Mouse (Mus musculus): ENCODE measurements around the gene Slc38a6. TPM values are rescaled to one million over a fixed set of nuclear protein-coding genes. Genes with fewer than 3 reads are reported as not detected.
A peak's percentile ranks its signal among the peaks of the same experiment; 100 is the strongest.

Slc38a6 gene
- polyA plus RNA-seq, 2 experiments, result 13.1 to 37.6 TPM

DNA sequence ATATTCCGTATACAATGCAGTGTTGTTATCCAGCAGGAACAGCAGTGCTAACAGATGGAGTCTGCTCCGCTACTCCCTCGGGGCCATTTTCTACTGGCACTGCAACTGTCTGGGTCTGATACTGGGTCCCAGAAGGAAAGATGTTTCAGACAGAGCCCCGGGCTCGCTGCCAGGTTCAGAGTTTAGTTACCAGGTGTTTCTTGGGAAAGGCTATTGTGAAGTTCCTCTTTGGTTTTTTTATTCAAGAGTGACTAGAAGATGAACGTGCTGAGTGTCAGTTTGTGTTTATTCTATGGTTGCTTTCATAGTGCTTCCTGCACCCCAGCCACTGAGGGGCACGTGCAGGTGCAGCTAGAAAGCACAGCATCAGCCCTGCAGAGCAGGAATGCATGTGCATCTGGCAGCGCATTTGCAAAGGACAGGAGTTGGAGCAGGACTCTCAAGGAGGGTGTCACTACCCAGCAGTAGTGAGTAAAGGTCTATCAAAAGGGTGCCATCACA lies 47.5 kb downstream of the Slc38a6 start:
- DNase-seq (ENCODE audit: low spot score) (peak; percentile 64), ATAC-seq (ENCODE audit: low FRiP score, low read depth) (no peak)
- Histone ChIP-seq H3K9ac (ENCODE audit: low read depth, low read length, severe bottlenecking) (no peak overlapping the region), H3K4me1 (ENCODE audit: control insufficient read depth, insufficient read depth, low read length) (peaks cover 18% of the 10 kb centered on the region), H3K27me3 (ENCODE audit: control insufficient read depth, insufficient read depth, low read length) (peaks cover 7% of the 10 kb centered on the region; the same call in 1 of the 2 replicates), H3K36me3 (ENCODE audit: control insufficient read depth, insufficient read depth, low read length) (no peaks in the 10 kb centered on the region), H3K9me3 (ENCODE audit: control insufficient read depth, low read length) (no peaks in the 10 kb centered on the region), H3K4me3 (replicated peaks; ENCODE audit: low read length) (no peak overlapping the region), H3K27ac (replicated peaks; ENCODE audit: low read depth, low read length) (no peak overlapping the region), H3K4me2 (replicated peaks; ENCODE audit: low read depth, low read length, severe bottlenecking) (no peak overlapping the region)
- 30% methylated on average over 8 of the region's 8 CpGs for WGBS
- no peak for TF ChIP-seq POLR2A (IDR thresholded peaks at IDR 0.05; ENCODE audit: borderline replicate concordance, extremely low read depth, insufficient read depth, insufficient read length)

DNA sequence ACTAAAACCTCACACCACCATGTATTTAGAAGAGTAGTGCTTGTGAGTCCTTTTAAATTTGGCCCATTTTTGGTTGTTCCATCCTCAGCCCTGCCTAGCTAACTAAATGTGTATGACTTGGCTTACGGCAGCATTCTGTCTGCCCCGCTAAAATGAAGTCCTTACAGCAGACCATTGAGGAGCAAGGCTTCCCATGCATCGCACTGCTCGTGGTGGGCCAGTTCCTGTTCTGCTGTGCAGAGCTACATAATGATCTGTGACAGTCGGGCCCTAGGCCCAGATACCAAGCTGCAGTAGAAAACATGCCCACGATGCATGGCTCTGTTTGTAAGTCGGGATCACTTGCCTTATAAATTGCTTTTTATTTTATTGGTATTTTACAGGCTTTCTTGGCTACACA lies 50.5 kb downstream of the Slc38a6 start:
- DNase-seq (ENCODE audit: low spot score), result no peak
- TF ChIP-seq POLR2A (IDR thresholded peaks at IDR 0.05; ENCODE audit: borderline replicate concordance, extremely low read depth, insufficient read depth, insufficient read length), result no peak
- ATAC-seq (ENCODE audit: low FRiP score, low read depth), result no peak
- H3K4me2 ChIP-seq (replicated peaks; ENCODE audit: low read depth, low read length, severe bottlenecking), result no peak overlapping the region
- H3K27me3 ChIP-seq (ENCODE audit: control insufficient read depth, insufficient read depth, low read length), result peaks cover 3% of the 10 kb centered on the region; the same call in 1 of the 2 replicates
- no peaks in the 10 kb centered on the region for H3K9me3 ChIP-seq (ENCODE audit: control insufficient read depth, low read length)
- no peak overlapping the region for H3K9ac ChIP-seq (ENCODE audit: low read depth, low read length, severe bottlenecking)
- H3K4me1 ChIP-seq (ENCODE audit: control insufficient read depth, insufficient read depth, low read length), result peaks cover 26% of the 10 kb centered on the region
- H3K27ac ChIP-seq (replicated peaks; ENCODE audit: low read depth, low read length), result no peak overlapping the region
- WGBS, result 39% methylated on average over 7 of the region's 7 CpGs
- no peak overlapping the region for H3K4me3 ChIP-seq (replicated peaks; ENCODE audit: low read length)
- no peaks in the 10 kb centered on the region for H3K36me3 ChIP-seq (ENCODE audit: control insufficient read depth, insufficient read depth, low read length)

DNA sequence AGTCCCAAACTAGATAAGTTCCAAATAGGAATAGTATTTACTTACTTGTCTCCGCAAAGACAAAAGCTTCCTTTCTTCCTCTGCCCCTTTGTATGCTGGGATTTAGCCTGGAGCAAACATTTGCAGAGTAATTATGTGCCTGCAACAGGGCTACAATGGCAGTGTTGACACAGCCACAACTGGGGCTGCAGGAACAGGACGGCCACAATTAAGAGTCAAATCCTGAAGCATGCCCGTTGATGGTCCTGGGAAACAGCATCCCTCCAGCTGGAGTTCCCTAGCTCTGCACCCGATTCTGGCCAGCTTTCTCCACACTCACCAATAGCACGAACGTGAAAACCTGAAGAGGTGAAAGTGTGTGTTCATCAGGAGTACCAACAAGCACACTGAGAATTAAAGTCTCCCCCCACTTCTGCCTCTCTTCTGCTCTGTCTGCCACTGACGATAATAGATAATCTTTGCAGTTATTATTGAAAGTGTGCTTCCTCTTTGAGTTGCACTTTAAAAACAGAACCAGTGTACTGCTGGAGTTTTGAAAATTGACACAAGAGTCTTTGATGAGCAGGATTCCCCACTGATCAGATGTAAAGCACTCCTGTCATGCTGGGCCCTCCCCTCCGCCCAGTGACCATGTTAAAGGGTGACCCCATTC lies 54.2 kb downstream of the Slc38a6 start:
- Histone ChIP-seq H3K4me1 (ENCODE audit: control insufficient read depth, insufficient read depth, low read length) (peaks cover 21% of the 10 kb centered on the region), H3K4me2 (replicated peaks; ENCODE audit: low read depth, low read length, severe bottlenecking) (no peak overlapping the region), H3K36me3 (ENCODE audit: control insufficient read depth, insufficient read depth, low read length) (no peaks in the 10 kb centered on the region), H3K9ac (ENCODE audit: low read depth, low read length, severe bottlenecking) (no peak overlapping the region), H3K9me3 (ENCODE audit: control insufficient read depth, low read length) (no peaks in the 10 kb centered on the region), H3K27me3 (ENCODE audit: control insufficient read depth, insufficient read depth, low read length) (0 out of 2 replicates have a peak, but pooled peaks cover 3% of the 10 kb centered on the region), H3K27ac (replicated peaks; ENCODE audit: low read depth, low read length) (no peak overlapping the region), H3K4me3 (replicated peaks; ENCODE audit: low read length) (no peak overlapping the region)
- TF ChIP-seq POLR2A (IDR thresholded peaks at IDR 0.05; ENCODE audit: borderline replicate concordance, extremely low read depth, insufficient read depth, insufficient read length), result no peak
- DNase-seq (ENCODE audit: low spot score) (no peak), ATAC-seq (ENCODE audit: low FRiP score, low read depth) (no peak)
- 18% methylated on average over 8 of the region's 8 CpGs for WGBS

DNA sequence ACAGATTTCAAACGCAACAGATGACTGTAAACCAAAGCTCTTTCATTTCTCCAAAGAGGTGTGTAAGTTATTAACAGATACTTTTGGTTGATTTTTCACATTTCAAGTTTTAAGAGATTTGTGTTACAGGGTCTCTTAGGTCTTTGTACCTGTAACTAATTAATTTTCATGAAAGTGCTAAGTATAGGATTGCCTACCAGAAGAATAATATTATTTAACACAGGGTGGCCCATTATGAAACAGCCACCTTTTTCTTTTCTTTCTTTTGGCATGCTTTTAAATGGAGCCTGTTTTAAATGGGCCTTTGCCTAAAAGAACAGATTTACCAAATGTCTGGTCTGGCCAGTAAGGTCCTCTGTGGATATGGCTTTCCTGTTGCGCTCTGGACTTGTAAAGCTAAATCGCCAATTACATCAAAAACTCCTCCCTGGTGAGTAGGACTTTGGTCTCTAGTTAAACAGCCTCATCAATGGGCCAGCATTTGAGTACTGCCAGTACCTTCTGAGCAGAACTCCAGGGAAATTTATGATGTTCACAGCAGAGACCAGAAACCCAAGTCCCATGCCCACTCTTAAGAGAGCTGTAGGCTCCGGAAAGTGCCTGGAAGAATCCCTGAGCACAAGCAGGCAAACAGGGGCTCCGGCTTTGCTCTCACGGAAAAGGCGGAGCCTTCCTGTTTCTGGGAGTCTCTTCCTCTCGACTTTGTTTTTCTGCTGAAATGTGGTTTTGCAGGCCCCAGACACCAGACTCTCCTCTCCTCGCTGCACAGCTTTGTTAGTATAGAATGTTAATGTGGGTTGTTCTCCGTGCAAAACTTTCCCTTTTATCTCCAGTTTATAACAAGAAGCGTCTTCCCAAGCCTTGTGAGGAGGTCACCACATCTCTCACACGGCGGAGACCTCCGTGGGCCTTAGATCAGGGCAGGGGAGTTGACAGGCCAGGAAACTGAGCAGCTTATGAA lies 55.4 kb downstream of the Slc38a6 start:
- H3K4me1 ChIP-seq (ENCODE audit: control insufficient read depth, insufficient read depth, low read length), result peaks cover 20% of the 10 kb centered on the region
- no peak overlapping the region for H3K4me3 ChIP-seq (replicated peaks; ENCODE audit: low read length)
- WGBS, result 18% methylated on average over 14 of the region's 14 CpGs
- peak; percentile 32 for DNase-seq (ENCODE audit: low spot score)
- no peaks in the 10 kb centered on the region for H3K36me3 ChIP-seq (ENCODE audit: control insufficient read depth, insufficient read depth, low read length)
- no peak for TF ChIP-seq POLR2A (IDR thresholded peaks at IDR 0.05; ENCODE audit: borderline replicate concordance, extremely low read depth, insufficient read depth, insufficient read length)
- peak overlapping the region; percentile 36 for H3K9ac ChIP-seq (ENCODE audit: low read depth, low read length, severe bottlenecking)
- peak overlapping the region; percentile 79 for H3K27ac ChIP-seq (replicated peaks; ENCODE audit: low read depth, low read length)
- H3K4me2 ChIP-seq (replicated peaks; ENCODE audit: low read depth, low read length, severe bottlenecking), result peak overlapping the region; percentile 15; the same call in 1 of the 2 replicates
- H3K27me3 ChIP-seq (ENCODE audit: control insufficient read depth, insufficient read depth, low read length), result 0 out of 2 replicates have a peak, but pooled peaks cover 7% of the 10 kb centered on the region
- ATAC-seq (ENCODE audit: low FRiP score, low read depth), result peak; percentile 60
- H3K9me3 ChIP-seq (ENCODE audit: control insufficient read depth, low read length), result no peaks in the 10 kb centered on the region

DNA sequence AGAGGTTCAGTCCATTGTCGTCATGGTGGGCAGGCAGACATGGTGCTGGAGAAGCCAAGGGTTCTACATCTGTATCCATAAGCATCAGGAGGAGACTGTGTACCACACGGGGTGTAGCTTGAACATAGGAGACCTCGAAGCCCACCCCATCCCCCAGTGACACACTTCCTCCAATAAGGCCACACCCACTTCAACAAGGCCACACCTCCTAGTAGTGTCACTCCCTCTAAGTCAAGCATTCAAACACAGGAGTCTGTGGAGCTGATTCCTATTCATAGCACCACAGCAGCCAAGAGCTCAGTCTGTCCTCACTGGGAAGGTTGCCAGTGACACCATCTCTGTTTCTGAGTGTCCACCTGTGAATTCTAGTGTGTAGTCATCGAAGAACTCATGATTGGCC lies 57.7 kb downstream of the Slc38a6 start:
- DNase-seq (ENCODE audit: low spot score), result no peak

More for the DNA sequence above, 57.7 kb downstream of the Slc38a6 start:
- no peak for ATAC-seq (ENCODE audit: low FRiP score, low read depth)
- no peak overlapping the region for H3K4me2 ChIP-seq (replicated peaks; ENCODE audit: low read depth, low read length, severe bottlenecking)
- H3K27me3 ChIP-seq (ENCODE audit: control insufficient read depth, insufficient read depth, low read length), result 0 out of 2 replicates have a peak, but pooled peaks cover 4% of the 10 kb centered on the region
- no peak overlapping the region for H3K27ac ChIP-seq (replicated peaks; ENCODE audit: low read depth, low read length)
- H3K4me3 ChIP-seq (replicated peaks; ENCODE audit: low read length), result no peak overlapping the region
- no peak for TF ChIP-seq POLR2A (IDR thresholded peaks at IDR 0.05; ENCODE audit: borderline replicate concordance, extremely low read depth, insufficient read depth, insufficient read length)
- H3K4me1 ChIP-seq (ENCODE audit: control insufficient read depth, insufficient read depth, low read length), result peaks cover 15% of the 10 kb centered on the region
- H3K36me3 ChIP-seq (ENCODE audit: control insufficient read depth, insufficient read depth, low read length), result 0 out of 2 replicates have a peak, but pooled peaks cover under 1% of the 10 kb centered on the region
- 94% methylated on average over 4 of the region's 4 CpGs for WGBS
- H3K9me3 ChIP-seq (ENCODE audit: control insufficient read depth, low read length), result no peaks in the 10 kb centered on the region
- H3K9ac ChIP-seq (ENCODE audit: low read depth, low read length, severe bottlenecking), result no peak overlapping the region
